Mouse (Mus musculus) kidney, adult 2 months (tissue): ENCODE measurements at regions not wholly inside any gene's neighbourhood (a gene's known extent, or its start where the extent isn't known, plus 50 kb on each side); places are given as distances from the start of the nearest gene placed in this dataset.

Experiments
- CTCF ChIP-seq: fragments of 200-500 bp; conservative IDR thresholded peaks from 2 replicates; pipeline ENCODE4 v1.5.1; 2011; ENCODE audit warnings: low read depth, mild to moderate bottlenecking, control low read depth, low read length, moderate library complexity, mixed read lengths; ENCODE audit not compliant: insufficient read depth, insufficient read length
- POLR2A ChIP-seq: fragments of 200-500 bp; IDR thresholded peaks from one replicate; pipeline ENCODE4 v1.6.1; 2011; ENCODE audit warnings: low read depth, low read length, control low read depth

- no peak for TF ChIP-seq POLR2A
- TF ChIP-seq CTCF = no peak
Observed at GRCm38 (mm10) chr13:51295872-51296271, 112.6 kb upstream of the S1pr3 start.
